Mouse (Mus musculus) common myeloid progenitor, adult 5-6 weeks (primary cell): ENCODE results near the gene 6430550D23Rik. TPM values are rescaled to one million over a fixed set of nuclear protein-coding genes. Genes with fewer than 3 reads are reported as not detected.
"Not testable (repeated sequence)": the region's sequence is repeated elsewhere in the genome, so short reads cannot be mapped to it uniquely, and the experiment has no call there.

ENCODE experiments used
- ATAC-seq: replicated peaks from 2 replicates; pipeline ENCODE4 v1.8.0; 2016; ENCODE audit warnings: low read depth, mild to moderate bottlenecking, moderate TSS enrichment, inconsistent platforms; ENCODE audit not compliant: poor library complexity, severe bottlenecking
- total RNA-seq: library from RNA; stranded (forward); fragments of 200-1000, 187-1606 nt; gene quantifications from 2 replicates; pipeline ENCODE4 v1.2.3, GENCODE M21; 2017

Gene 6430550D23Rik
- total RNA-seq, 1 experiment from 2014 or later: not detected

- ATAC-seq: peak; percentile 96
These were observed 51.4 kb downstream of the 6430550D23Rik start, which contains the start of gene Cep250 for GRCm38 (mm10) chr2:155956134-155957059. Cep250 (plus strand) TSS chr2:155956458.

- ATAC-seq: peak; percentile 39; the same call in 1 of the 2 replicates
These were observed 55.8 kb downstream of the 6430550D23Rik start for GRCm38 (mm10) chr2:155952006-155952405.

GRCm38 (mm10) chr2:155949362-155949761 is 58.4 kb downstream of the 6430550D23Rik start:
- ATAC-seq: no peak

GRCm38 (mm10) chr2:155947390-155948002 is 60.3 kb downstream of the 6430550D23Rik start:
- peak; percentile 31 for ATAC-seq

GRCm38 (mm10) chr2:155946499-155946898 is 61.3 kb downstream of the 6430550D23Rik start:
- ATAC-seq: no peak

- peak; percentile 78 for ATAC-seq
These were observed 61.7 kb downstream of the 6430550D23Rik start for GRCm38 (mm10) chr2:155946069-155946468.

- no peak for ATAC-seq
These were observed 62.2 kb downstream of the 6430550D23Rik start for GRCm38 (mm10) chr2:155945580-155945979.

- ATAC-seq: no peak
These were observed 62.7 kb downstream of the 6430550D23Rik start, which contains the start of gene Gdf5 for GRCm38 (mm10) chr2:155945124-155945523. Gdf5 (minus strand) TSS chr2:155945367.

- no peak for ATAC-seq
These were observed 63.1 kb downstream of the 6430550D23Rik start for GRCm38 (mm10) chr2:155944685-155945084.

- no peak for ATAC-seq
These were observed 64.3 kb downstream of the 6430550D23Rik start for GRCm38 (mm10) chr2:155943463-155943862.

GRCm38 (mm10) chr2:155941697-155942442 is 65.9 kb downstream of the 6430550D23Rik start:
- ATAC-seq: no peak

GRCm38 (mm10) chr2:155940681-155941080 is 67.1 kb downstream of the 6430550D23Rik start, which contains the start of gene Gm15557:
Gm15557 (plus strand) TSS chr2:155940728.
- ATAC-seq: no peak

- peak; percentile 82 for ATAC-seq
These were observed 67.8 kb downstream of the 6430550D23Rik start for GRCm38 (mm10) chr2:155939897-155940529.

GRCm38 (mm10) chr2:155929531-155930442 is 78.0 kb downstream of the 6430550D23Rik start, which contains the start of gene Uqcc1:
Uqcc1 (minus strand) TSS chr2:155930310.
- ATAC-seq: peak; percentile 97

- no peak for ATAC-seq
These were observed 78.9 kb downstream of the 6430550D23Rik start for GRCm38 (mm10) chr2:155928711-155929345.

- not testable (repeated sequence) for ATAC-seq
These were observed 82.6 kb downstream of the 6430550D23Rik start for GRCm38 (mm10) chr2:155925213-155925612.
